Mouse (Mus musculus) olfactory bulb, adult 2 months (tissue): ENCODE measurements around the gene Fcho2.

Experiments used
- CTCF ChIP-seq: fragments of 200-500 bp; IDR thresholded peaks from 2 replicates; pipeline ENCODE4 v1.5.1; 2012; ENCODE audit warnings: low read depth, mild to moderate bottlenecking, low read length, moderate library complexity; ENCODE audit not compliant: insufficient read depth
- POLR2A ChIP-seq: fragments of 200-500 bp; IDR thresholded peaks from 2 replicates; pipeline ENCODE4 v1.6.1; 2012; ENCODE audit warnings: mild to moderate bottlenecking, low read depth, low read length, moderate library complexity; ENCODE audit not compliant: insufficient read depth

- TF ChIP-seq CTCF (no peak), POLR2A (no peak)
Observed at GRCm38 (mm10) chr13:98691956-98692515, 123.2 kb downstream of the Fcho2 start.
